Mouse (Mus musculus): ENCODE measurements around the gene Crb2.

Crb2 gene

DNA sequence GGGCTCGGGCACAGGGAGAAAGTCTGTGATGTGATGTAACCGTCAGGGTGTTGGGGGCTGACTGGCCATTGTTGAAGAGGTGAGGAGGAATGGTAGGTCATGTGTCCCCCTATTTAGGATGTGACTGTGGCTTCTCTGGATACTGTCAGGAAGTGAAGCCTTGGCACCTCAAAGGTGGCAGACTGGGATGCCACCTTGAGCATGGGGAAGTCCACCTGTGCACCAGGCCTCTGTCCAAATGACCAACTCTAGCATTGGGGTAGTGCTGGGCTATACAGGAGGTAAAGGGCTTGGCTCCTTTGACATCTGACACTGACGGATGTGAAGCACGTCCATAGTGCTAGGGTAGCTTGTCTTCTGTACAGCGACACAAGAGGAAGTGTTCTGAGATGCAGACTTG lies 36.4 kb downstream of the Crb2 start:
- no peak for TF ChIP-seq GATA4 (IDR thresholded peaks at IDR 0.05; ENCODE audit: insufficient replicate concordance, low read length)

DNA sequence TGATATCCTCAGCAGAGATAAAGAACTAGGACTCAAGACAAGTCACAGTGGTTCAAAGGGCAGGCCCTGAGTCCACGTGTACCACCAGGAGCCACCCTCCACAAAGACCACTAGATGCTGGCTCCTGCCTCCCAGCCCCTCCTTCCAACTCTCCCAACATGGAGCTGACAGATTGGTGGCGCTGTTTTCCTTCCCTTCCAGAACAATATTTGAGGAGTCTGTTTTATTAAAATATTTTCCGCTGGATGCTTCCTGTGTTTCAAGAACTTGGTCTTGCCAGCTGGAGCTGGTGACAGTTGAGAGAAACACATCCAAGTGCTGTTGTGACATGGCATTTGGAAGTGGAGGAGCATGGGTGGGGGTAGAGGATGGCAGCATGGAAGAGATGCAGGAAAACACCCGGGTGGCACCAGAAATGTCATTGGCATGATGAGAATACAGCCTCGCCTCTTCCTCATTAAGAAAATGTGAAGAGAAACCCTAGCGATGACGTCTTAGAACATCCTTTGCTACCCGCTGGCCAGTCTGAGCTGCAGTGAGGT lies 38.8 kb downstream of the Crb2 start:
- no peak for TF ChIP-seq GATA4 (IDR thresholded peaks at IDR 0.05; ENCODE audit: insufficient replicate concordance, low read length)

DNA sequence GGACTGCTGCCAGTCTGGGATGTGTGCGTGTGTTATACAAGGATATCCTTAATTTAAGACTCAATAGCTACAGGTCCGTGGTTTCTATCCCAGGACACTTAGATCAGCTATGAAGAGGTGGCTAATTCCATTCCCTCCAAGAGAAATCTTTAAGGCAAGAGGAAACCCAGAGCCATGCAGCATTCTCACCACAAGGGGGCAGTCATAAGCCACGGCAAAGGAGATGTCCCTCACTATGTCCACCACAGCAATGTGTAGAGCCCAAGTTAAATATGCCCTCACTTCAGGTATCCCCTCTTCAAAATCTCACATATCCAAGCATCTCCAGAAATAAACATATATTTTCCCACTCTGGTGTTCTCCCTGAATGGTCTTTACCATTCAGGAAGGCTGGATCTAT lies 39.6 kb downstream of the Crb2 start:
- TF ChIP-seq GATA4 (IDR thresholded peaks at IDR 0.05; ENCODE audit: insufficient replicate concordance, low read length): no peak

DNA sequence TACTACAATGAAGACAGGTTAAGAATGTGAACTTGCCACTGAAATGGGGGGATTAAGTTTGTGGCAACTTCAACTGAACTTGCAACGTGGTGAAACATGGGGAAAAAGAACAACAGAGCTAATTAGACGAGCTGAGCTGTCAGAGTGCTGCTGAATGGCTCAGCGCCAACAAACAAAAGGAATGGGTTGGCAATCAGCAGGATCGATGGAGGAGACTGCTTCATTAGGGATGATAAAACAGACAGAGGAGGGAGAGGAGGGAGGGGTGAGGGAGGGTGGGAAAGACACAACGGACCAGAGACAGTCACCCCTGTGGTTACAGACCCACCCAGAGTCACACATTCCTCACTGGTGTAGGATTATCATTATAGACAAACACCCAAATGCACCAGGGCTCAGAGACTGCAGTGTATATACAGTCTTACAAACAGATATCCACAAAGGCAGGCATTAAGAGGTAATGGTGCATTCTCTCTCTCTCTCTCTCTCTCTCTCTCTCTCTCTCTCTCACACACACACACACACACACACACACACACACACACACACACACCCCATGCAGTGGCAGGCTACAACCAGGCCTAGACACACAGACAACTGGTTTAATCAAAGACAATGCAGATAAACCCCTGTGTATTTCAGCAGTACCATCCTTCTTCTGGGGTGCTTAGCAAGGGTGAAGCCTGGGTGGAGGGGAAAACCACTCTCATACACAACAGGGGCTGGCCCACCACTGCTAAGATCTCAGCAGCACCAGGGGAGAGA lies 42.9 kb downstream of the Crb2 start:
- TF ChIP-seq GATA4 (IDR thresholded peaks at IDR 0.05; ENCODE audit: insufficient replicate concordance, low read length): no peak

DNA sequence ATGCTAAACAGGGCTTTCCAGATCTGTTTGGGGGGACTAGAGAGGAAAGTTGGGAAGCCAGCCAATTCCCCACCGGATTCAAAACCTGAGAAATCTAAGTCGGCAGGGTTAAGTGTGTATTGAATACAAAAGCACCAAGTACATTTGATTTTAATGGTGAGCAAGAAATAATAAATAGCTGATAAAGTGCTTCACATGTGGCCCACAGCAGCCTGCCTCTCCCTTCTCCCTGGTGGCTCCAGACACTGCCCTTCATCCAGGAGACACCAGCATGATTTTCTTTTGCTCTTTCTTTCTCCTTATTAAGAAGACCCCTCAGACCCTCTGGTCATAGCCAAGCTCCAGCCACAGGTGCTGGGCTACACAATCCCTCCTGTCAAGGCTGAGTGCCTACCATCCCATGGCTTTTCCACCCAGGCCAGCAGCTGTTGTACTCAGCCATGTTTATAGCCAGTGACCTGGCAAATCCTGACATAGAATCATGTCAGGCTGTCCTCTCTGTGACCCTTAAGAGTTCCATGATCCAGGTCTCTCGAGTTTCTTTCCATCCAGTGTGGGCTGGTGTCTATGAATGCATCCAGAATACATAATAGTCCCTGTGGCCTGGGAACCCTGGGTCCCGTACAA lies 43.6 kb downstream of the Crb2 start:
- TF ChIP-seq GATA4 (IDR thresholded peaks at IDR 0.05; ENCODE audit: insufficient replicate concordance, low read length): no peak

DNA sequence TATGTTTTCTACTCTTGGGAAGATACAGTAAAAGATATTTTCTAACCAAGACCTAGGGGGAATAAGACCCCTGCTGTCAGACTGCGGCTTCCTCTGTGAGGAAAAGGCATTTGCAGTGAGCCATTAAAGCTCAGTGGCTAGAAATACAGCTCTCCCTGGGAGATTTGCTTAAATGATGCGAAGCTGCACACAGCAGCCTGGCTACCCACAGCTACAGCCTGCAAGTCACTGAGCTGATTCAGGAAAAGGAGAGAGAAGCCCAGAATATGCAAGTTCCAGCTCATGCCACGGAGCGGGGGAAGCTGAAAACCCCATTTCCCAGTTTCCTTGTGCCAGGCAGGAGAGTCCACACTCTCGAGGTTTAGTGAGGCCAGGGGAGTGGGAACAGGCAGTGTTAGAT lies 46.1 kb downstream of the Crb2 start:
- TF ChIP-seq GATA4 (IDR thresholded peaks at IDR 0.05; ENCODE audit: insufficient replicate concordance, low read length): no peak

DNA sequence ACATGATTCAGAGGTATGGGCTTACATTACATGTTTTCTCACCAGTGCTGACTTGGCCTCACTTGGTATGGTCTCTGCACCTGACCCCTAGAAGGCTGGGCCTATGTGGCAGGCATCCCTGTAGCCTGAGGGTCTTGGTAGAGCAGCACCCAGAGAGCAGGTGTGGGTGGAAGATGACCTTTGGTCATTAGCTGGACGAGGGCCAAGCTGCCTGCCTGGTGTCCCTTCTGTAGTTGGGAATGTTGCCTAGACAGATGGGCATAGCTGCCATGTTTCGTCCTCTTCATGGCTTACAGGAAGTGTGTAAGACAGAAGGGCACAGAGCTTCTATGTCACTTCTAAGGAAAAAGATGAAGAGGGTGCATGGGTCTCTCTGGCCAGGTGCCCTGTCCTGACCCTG lies 47.8 kb downstream of the Crb2 start:
- no peak for TF ChIP-seq GATA4 (IDR thresholded peaks at IDR 0.05; ENCODE audit: insufficient replicate concordance, low read length)

DNA sequence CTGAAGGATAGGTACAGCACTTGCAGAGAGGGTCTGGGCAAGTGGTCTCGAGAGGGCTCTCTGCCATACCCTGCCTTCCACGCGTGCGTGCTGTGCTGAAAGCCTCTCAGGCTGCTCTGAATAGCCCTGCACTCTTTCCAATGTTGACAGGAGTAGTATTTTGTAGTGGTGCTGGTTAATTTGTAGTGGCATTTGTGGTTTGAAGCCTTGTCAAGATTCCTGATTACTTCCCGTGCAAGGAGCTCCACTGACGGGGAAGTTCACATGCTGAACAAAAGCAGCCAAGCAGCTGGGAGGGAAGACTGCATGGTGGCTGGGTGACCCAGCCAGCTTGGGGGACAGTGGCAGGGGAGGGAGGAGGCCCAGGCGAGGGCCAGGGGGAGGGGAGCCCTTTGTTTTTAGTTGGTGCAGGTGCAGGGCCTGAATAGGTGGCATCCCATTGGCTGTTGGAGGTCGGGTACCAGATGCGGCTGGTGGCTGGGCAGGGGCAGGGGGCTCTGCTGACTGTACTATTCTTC lies 53.8 kb downstream of the Crb2 start:
- TF ChIP-seq GATA4 (IDR thresholded peaks at IDR 0.05; ENCODE audit: insufficient replicate concordance, low read length): no peak

DNA sequence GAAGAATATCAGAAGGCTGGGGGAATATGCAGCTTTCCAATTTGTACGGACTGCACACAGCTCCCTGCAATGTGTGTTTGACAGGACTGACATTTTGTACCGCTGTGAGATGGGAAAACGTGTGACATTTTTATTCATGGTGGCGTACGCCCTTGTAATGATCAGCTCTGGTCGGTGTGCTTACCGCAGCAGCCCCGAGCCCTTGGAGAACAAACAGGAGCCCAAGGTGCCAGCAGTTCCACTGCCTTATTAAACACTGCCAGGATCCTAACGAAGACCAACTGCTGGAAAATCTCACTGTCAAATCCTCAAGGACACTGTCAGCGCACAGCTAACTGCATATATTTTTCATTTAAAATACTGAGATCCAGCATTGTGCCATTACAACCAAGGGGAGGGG lies 56.2 kb downstream of the Crb2 start:
- no peak for TF ChIP-seq GATA4 (IDR thresholded peaks at IDR 0.05; ENCODE audit: insufficient replicate concordance, low read length)

DNA sequence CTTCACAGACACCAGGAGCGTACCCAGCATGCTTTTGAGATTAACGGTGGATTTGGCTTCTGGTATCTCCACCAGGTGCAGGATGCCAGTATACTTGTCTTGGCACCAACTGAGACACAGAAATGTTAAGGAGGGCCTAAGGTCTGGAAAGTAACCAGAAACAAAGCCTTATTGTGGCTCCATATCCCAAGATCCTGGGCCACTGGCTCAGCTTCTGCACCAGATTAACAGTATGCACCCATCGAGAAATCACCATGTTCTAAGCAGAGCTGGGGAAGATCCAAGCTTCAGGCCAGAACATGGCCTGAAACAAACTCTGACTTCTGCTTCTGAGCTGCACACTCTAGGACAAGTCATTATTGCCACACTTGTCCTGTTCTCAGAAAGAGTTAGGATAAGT lies 60.9 kb downstream of the Crb2 start:
- TF ChIP-seq GATA4 (IDR thresholded peaks at IDR 0.05; ENCODE audit: insufficient replicate concordance, low read length): no peak

DNA sequence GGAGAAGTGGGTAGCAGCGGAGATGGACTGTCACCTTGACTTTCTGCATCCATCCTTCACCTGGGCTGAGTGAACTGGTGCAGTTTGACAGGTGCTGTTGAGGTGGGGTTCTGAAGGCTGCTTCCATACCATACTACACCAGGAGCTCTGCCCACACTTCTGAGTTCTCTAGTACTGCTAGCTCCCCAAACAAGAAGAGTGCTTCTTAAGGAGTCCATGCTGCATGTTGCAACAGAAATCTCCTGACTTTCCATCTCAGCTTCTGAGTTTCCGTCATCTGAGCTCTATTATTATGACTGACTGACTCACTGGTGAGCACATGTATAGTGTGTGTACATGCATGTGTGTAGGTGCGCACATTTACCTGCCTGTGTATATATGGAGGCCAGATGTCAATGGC lies 61.5 kb downstream of the Crb2 start:
- TF ChIP-seq GATA4 (IDR thresholded peaks at IDR 0.05; ENCODE audit: insufficient replicate concordance, low read length): no peak

DNA sequence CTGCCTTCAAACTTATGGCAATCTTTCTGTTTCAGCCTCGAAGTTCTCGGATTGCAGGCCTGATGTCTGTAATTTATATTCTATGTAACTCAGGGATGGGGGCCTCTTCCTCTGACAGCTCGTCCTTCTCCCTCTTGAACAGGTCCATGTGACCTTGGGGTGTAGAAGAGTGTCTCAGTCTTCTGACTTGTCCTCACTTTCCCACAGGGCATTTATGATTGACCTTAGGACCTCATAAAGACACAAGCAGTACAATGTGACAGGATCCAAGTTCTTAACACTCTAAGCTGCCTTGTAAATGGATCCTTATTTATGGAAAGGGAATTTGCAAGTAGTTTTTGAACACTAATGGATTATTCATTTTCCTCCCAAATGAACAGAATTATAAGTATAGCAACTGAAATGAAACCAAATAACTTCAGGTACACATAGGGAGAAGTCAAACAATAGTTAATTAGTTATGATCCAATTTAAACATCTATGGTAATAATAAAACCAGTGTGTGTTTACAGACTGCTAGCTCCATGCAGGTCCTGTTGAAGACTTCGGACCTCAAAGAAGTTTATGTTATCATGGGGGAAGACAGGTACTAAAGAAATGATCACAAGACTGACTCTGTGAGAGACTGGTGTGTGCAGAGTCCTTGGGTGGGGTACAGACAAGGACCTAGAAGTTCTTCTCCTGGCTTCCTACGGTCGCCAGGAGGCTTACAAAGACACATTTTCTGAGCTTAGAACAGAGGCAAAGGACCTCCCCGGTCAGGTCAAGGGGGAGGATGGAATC lies 62.3 kb downstream of the Crb2 start:
- no peak for TF ChIP-seq GATA4 (IDR thresholded peaks at IDR 0.05; ENCODE audit: insufficient replicate concordance, low read length)

DNA sequence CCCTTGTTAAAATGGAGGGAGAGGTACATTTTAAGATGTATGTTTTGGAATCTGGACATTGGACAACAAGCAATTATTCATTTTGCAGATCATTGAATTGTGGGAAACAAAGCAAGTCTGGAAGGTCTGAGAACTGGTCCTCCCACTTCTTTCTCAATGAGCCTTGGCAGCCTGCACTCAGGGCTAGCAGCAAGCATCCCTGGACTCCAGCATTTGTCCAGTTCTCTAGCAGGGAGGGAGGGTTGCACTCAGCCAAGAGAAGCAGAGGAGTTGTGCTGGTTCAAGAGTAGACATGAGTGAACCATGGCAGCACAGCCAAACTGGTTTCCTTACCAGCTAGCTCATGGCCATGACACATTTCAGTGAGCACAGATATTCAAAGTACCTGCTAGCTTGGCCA lies 63.9 kb downstream of the Crb2 start:
- TF ChIP-seq GATA4 (IDR thresholded peaks at IDR 0.05; ENCODE audit: insufficient replicate concordance, low read length): no peak

DNA sequence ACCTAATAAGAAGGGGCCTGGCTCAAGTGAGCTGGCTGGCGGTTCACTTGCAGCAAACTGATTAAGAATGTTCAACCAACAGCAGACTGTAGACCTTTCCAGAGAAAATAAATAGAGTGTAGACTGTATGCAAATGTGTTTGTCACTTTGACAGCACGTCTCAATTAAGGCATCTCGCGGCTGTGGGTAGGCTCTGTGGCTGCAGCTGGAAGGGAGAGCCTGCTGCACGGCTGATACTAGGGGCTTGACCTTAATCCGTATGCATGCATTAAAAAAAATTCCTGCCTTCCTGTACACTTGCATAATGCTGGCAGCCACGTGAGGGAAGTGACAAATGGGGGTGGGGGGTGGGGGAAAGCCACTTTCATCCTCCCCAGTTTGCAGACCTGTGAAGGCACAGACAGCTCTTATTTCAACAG lies 66.1 kb downstream of the Crb2 start:
- TF ChIP-seq GATA4 (IDR thresholded peaks at IDR 0.05; ENCODE audit: insufficient replicate concordance, low read length): no peak

DNA sequence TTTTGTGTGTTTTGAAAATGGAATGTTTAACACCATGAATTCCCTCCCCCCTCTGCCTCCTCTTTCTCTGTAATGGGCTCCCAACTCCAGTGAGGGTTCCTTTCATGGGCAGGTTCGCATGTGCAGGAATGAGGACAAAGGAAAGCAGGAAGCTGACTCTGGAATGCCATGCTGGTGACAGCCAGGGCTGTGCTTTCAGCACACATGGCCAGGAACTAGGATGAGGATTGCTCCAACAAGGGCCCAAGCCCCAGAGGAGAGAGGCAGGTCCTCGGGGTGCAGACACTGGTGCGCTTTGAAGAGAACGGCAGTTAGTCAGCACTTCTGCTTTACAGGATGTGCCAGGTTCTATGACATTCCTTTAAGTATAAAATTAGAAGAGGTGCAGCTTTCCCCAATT lies 66.7 kb downstream of the Crb2 start:
- no peak for TF ChIP-seq GATA4 (IDR thresholded peaks at IDR 0.05; ENCODE audit: insufficient replicate concordance, low read length)
